Mouse (Mus musculus) small intestine, adult 2 months (tissue): Measurements from ENCODE around the gene Pbp2.

ENCODE experiments used
- CTCF ChIP-seq: fragments of 200-500 bp; IDR thresholded peaks from 2 replicates; pipeline ENCODE4 v1.5.1; 2012; ENCODE audit warnings: low read depth, mild to moderate bottlenecking, control low read depth, inconsistent platforms, low read length, moderate library complexity, mixed read lengths; ENCODE audit not compliant: insufficient replicate concordance, insufficient read length; ENCODE audit errors: extremely low read depth
- POLR2A ChIP-seq: fragments of 200-500 bp; IDR thresholded peaks from 2 replicates; pipeline ENCODE4 v1.6.1; 2012; ENCODE audit warnings: low read depth, mild to moderate bottlenecking, control low read depth, inconsistent platforms, low read length, moderate library complexity

GRCm38 (mm10) chr6:135262565-135262964, 47.6 kb downstream of the Pbp2 start:
- TF ChIP-seq POLR2A (no peak), CTCF (no peak)
